Mouse (Mus musculus): ENCODE data around the gene Dguok.

Gene Dguok

GRCm38 (mm10) chr6:83506258-83507167, at the start of gene Dguok:
Gene Dguok (minus strand): TSS chr6:83506969.
- in situ Hi-C loops (cut with MboI, MseI) = loop anchor here (5.0 kb wide), 1 partner anchor 64 kb away; no protein-coding TSS in a partner anchor

GRCm38 (mm10) chr6:83555972-83556371, 49.2 kb upstream of the Dguok start:
- in situ Hi-C loops (cut with MboI, MseI) = no loop called here

GRCm38 (mm10) chr6:83548346-83548745, 41.6 kb upstream of the Dguok start:
- in situ Hi-C loops (cut with MboI, MseI) = no loop called here

GRCm38 (mm10) chr6:83545778-83546177, 39.0 kb upstream of the Dguok start:
- in situ Hi-C loops (cut with MboI, MseI) = no loop called here

GRCm38 (mm10) chr6:83541756-83542456, 35.1 kb upstream of the Dguok start:
- in situ Hi-C loops (cut with MboI, MseI) = no loop called here

- in situ Hi-C loops (cut with MboI, MseI) = no loop called here
These were observed 33.2 kb upstream of the Dguok start for GRCm38 (mm10) chr6:83540017-83540416.

GRCm38 (mm10) chr6:83536795-83537059, 30.0 kb upstream of the Dguok start:
- in situ Hi-C loops (cut with MboI, MseI) = no loop called here

- in situ Hi-C loops (cut with MboI, MseI) = no loop called here
These were observed 29.4 kb upstream of the Dguok start, which contains the start of gene Actg2 for GRCm38 (mm10) chr6:83536028-83536794. Gene Actg2 (minus strand): TSS chr6:83536265.

- in situ Hi-C loops (cut with MboI, MseI) = no loop called here
These were observed 25.8 kb upstream of the Dguok start for GRCm38 (mm10) chr6:83532608-83533007.

- in situ Hi-C loops (cut with MboI, MseI) = no loop called here
These were observed 16.4 kb upstream of the Dguok start for GRCm38 (mm10) chr6:83523194-83523593.

- in situ Hi-C loops (cut with MboI, MseI) = no loop called here
These were observed 15.0 kb upstream of the Dguok start for GRCm38 (mm10) chr6:83521784-83522183.

GRCm38 (mm10) chr6:83518637-83519036, 11.9 kb upstream of the Dguok start:
- in situ Hi-C loops (cut with MboI, MseI) = no loop called here

GRCm38 (mm10) chr6:83515172-83515571, 8.4 kb upstream of the Dguok start:
- in situ Hi-C loops (cut with MboI, MseI) = no loop called here

GRCm38 (mm10) chr6:83512495-83512894, 5.7 kb upstream of the Dguok start:
- in situ Hi-C loops (cut with MboI, MseI) = loop anchor here (5.0 kb wide), 1 partner anchor 160 kb away; no protein-coding TSS in a partner anchor

GRCm38 (mm10) chr6:83510210-83510609, 3.4 kb upstream of the Dguok start:
- in situ Hi-C loops (cut with MboI, MseI) = loop anchor here (5.0 kb wide), 1 partner anchor 158 kb away; no protein-coding TSS in a partner anchor

GRCm38 (mm10) chr6:83509442-83509841, 2.7 kb upstream of the Dguok start:
- in situ Hi-C loops (cut with MboI, MseI) = loop anchor here (5.0 kb wide), 1 partner anchor 67 kb away; no protein-coding TSS in a partner anchor

GRCm38 (mm10) chr6:83507168-83507546, 388 bp upstream of the Dguok start:
- in situ Hi-C loops (cut with MboI, MseI) = loop anchor here (5.0 kb wide), 1 partner anchor 65 kb away; no protein-coding TSS in a partner anchor

GRCm38 (mm10) chr6:83505554-83505953, 1.2 kb downstream of the Dguok start:
- in situ Hi-C loops (cut with MboI, MseI) = loop anchor here (5.0 kb wide), 1 partner anchor 63 kb away; no protein-coding TSS in a partner anchor

- in situ Hi-C loops (cut with MboI, MseI) = no loop called here
These were observed 3.4 kb downstream of the Dguok start for GRCm38 (mm10) chr6:83503361-83503760.

GRCm38 (mm10) chr6:83502656-83503055, 4.1 kb downstream of the Dguok start:
- in situ Hi-C loops (cut with MboI, MseI) = no loop called here

GRCm38 (mm10) chr6:83501524-83502310, 5.1 kb downstream of the Dguok start:
- in situ Hi-C loops (cut with MboI, MseI) = no loop called here
